Mouse (Mus musculus) 416B (cell line): ENCODE data around the gene Mmp8.

ENCODE experiments used
- DNase-seq: peaks from one replicate; pipeline ENCODE4 v3.0.0; 2011; ENCODE audit warnings: low read depth

The Mmp8 gene

GRCm38 (mm10) chr9:7594816-7595540, 36.7 kb downstream of the Mmp8 start:
- DNase-seq: peak; percentile 91

DNA sequence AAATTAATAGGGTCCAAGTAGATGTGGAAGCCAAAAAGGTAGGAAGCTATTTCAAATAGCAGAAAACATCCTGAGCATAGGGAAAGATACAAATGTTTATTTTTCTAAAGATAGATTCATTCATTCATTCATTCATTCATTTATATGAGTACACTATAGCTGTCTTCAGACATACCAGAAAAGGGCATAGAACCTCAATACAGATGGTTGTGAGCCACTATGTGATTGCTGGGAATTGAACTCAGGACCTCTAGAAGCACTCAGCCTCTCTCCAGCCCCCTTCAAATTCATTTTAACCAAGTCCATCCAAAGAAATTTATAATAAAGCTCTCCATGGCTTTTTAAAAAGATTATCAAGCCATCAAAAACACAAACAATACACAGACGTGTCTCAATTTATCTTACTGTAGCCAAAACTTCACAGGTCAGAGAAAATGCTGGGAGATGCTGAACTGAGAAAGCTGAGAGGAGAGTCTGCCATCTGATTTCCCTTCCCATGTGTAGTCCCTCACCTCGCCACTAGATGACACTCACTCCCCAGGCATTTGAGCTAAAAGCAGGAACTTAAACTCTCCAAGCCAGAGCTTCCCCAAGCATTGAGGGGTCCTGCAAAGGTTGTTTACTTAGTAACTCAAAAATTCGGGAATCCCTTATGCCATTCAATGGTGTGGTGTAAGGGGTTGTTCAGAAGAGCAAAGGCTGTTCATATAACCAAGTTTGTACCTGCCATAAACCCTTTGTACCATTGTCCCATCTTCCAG, 44.9 kb downstream of the Mmp8 start:
- DNase-seq: peak; percentile 68

DNA sequence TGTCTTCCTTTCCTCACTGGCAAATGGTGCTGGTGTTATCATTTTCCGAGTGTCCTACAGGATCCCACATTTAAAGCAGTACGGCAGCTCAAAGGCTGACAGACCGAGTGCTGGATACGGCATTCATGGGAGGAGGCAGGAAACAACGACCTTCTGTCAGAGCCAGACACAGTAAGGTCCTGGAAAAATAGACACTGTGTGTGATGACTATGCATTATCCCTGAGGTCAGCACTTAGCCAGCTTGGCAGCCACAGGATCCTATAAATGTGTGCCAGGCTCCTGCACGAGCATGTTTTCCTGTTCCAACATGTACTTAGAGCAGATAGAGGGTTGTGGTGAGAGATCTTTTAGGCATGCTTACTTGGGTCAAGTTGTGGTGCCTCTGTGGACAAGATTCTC, 45.7 kb downstream of the Mmp8 start:
- peak; percentile 31 for DNase-seq

DNA sequence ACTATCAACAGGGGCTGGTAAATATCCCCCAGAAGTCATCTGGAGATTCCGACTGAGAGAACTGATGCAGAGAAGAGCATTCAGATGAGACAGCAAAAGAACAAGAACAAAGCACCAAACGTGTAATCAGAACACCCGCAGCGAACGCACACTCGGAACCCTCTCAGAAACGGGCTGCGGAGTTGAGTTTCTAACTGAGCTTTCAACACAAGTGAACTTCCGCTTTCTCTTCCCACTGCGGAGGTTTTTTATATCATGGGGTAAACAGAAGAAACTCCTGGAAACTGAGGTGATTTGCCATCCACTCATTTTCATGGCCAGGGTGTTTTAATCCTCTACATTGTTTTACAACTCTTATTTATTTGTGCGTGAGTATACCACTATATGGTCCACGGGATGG, 47.4 kb downstream of the Mmp8 start:
- no peak for DNase-seq
